Mouse (Mus musculus) embryonic facial prominence, embryonic 11.5 days (tissue): Measurements from ENCODE around the gene 4933411K16Rik. TPM values are rescaled to one million over a fixed set of nuclear protein-coding genes. Genes with fewer than 3 reads are reported as not detected.
A peak's percentile ranks its signal among the peaks of the same experiment; 100 is the strongest.

Source experiments
- ATAC-seq: fragments of 200-750 bp; cut with Nextera tagmentation; replicated peaks from 2 replicates; pipeline ENCODE4 v1.8.0; 2017; ENCODE audit warnings: low read depth; ENCODE audit not compliant: insufficient number of reproducible peaks, low FRiP score, low TSS enrichment
- DNase-seq: peaks from one replicate; pipeline ENCODE4 v3.0.0-alpha.2; 2015; ENCODE audit warnings: low spot score
- H3K27ac ChIP-seq: fragments of 300-500 bp; sonication (generic); replicated peaks from 2 replicates; pipeline ENCODE4 v1.5.1; 2014; ENCODE audit warnings: mild to moderate bottlenecking, low read depth, low read length, control low read depth
- H3K27me3 ChIP-seq: fragments of 300-500 bp; sonication (generic); 2 replicates; pipeline ENCODE4 v1.6.1; 2014; ENCODE audit warnings: mild to moderate bottlenecking, low read length, moderate library complexity, mixed read lengths; ENCODE audit not compliant: control insufficient read depth, insufficient read depth
- H3K36me3 ChIP-seq: fragments of 300-500 bp; sonication (generic); replicated peaks from 2 replicates; pipeline ENCODE4 v1.6.1; 2014; ENCODE audit warnings: low read depth, mild to moderate bottlenecking, low read length, moderate library complexity, mixed read lengths; ENCODE audit not compliant: control insufficient read depth, insufficient read depth
- H3K4me1 ChIP-seq: fragments of 300-500 bp; sonication (generic); 2 replicates; pipeline ENCODE4 v1.6.1; 2014; ENCODE audit warnings: low read length, mixed read lengths; ENCODE audit not compliant: control insufficient read depth, insufficient read depth
- H3K4me2 ChIP-seq: fragments of 300-500 bp; sonication (generic); 2 replicates; pipeline ENCODE4 v1.6.1; 2014; ENCODE audit warnings: low read depth, mild to moderate bottlenecking, control low read depth, low read length, moderate library complexity
- H3K4me3 ChIP-seq: fragments of 300-500 bp; sonication (generic); 2 replicates; pipeline ENCODE4 v1.5.1; 2014; ENCODE audit warnings: low read depth, low read length, control low read depth
- H3K9ac ChIP-seq: fragments of 300-500 bp; sonication (generic); replicated peaks from 2 replicates; pipeline ENCODE4 v1.6.1; 2014; ENCODE audit warnings: mild to moderate bottlenecking, control low read depth, low read length
- H3K9me3 ChIP-seq: fragments of 300-500 bp; sonication (generic); replicated peaks from 2 replicates; pipeline ENCODE4 v1.6.1; 2016; ENCODE audit warnings: mild to moderate bottlenecking, low read length, inconsistent platforms, mixed read lengths; ENCODE audit not compliant: control insufficient read depth
- WGBS: fragments of 180-500 bp; shearing (Covaris S2); extraction: QIAGEN DNeasy Blood & Tissue Kit; methylation state at CpG from one replicate; pipeline ENCODE4 v1.1.7; 2014; 5-methylcytosine and 5-hydroxymethylcytosine counted together
- polyA plus RNA-seq: library from polyadenylated mRNA; unstranded; fragments of >200 nt; fragmentation: Nextera tagmentation; extraction: Ambion mirVana; gene quantifications from 2 replicates; pipeline ENCODE4 v1.2.1, GENCODE M21; 2014

Gene 4933411K16Rik
- polyA plus RNA-seq, 1 experiment from 2014 or later, result not detected

DNA sequence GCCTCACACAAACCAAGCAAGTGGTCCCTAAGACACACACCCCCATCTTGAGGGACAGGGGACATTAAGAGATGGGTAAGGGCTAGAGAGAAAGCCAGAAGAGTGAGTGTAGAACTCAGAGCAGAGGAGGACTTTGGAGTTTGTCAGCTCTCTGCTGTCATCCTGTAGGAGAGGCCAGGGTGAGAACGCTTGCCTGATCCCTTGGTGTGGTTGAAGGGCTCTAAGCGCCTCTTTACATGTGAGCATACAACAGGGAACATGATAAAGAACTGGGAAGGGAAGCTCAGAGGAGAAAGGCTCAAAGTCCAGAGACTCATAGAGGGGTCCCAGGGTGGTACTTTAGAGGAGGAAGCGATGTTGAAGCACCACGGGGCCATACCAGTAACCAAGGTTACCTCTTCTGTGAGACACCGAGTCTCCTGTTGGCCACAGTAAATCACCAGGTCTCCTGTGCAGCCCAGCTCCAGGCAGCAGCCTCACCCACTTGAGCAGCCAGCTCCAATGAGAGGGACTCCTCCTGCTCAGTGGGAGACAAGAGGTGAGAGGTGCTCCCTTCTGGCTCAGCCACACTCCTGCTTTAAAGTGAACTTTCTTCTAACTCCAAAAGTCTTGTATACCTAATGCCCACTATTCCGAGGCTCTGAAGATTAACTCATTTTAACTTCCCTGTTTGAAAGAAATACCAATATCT lies 4.8 kb downstream of the 4933411K16Rik start:
- Histone ChIP-seq H3K4me2 (no peak overlapping the region), H3K36me3 (no peaks in the 10 kb centered on the region), H3K4me1 (no peaks in the 10 kb centered on the region), H3K4me3 (no peak overlapping the region), H3K9me3 (no peaks in the 10 kb centered on the region), H3K27ac (no peak overlapping the region), H3K27me3 (no peaks in the 10 kb centered on the region), H3K9ac (no peak overlapping the region)
- 85% methylated on average over 6 of the region's 6 CpGs for WGBS
- DNase-seq, result no peak
- no peak for ATAC-seq

GRCm38 (mm10) chr19:42058426-42058825 lies 6.4 kb downstream of the 4933411K16Rik start:
- H3K9me3 ChIP-seq, result no peaks in the 10 kb centered on the region
- no peak overlapping the region for H3K4me2 ChIP-seq
- no peaks in the 10 kb centered on the region for H3K27me3 ChIP-seq
- no peaks in the 10 kb centered on the region for H3K36me3 ChIP-seq
- no peak overlapping the region for H3K27ac ChIP-seq
- H3K4me1 ChIP-seq, result no peaks in the 10 kb centered on the region
- H3K4me3 ChIP-seq, result no peak overlapping the region
- ATAC-seq (no peak), DNase-seq (no peak)
- WGBS, result 73% methylated on average over 7 of the region's 7 CpGs
- no peak overlapping the region for H3K9ac ChIP-seq

- Histone ChIP-seq H3K9ac (no peak overlapping the region), H3K27ac (no peak overlapping the region), H3K4me2 (no peak overlapping the region), H3K4me1 (no peaks in the 10 kb centered on the region), H3K36me3 (no peaks in the 10 kb centered on the region), H3K4me3 (no peak overlapping the region), H3K9me3 (no peaks in the 10 kb centered on the region), H3K27me3 (no peaks in the 10 kb centered on the region)
- DNase-seq (no peak), ATAC-seq (no peak)
- WGBS, result 90% methylated on average over 7 of the region's 7 CpGs
Observed at GRCm38 (mm10) chr19:42061443-42061842, 9.4 kb downstream of the 4933411K16Rik start.

- no peak overlapping the region for H3K27ac ChIP-seq
- ATAC-seq (no peak), DNase-seq (no peak)
- H3K9ac ChIP-seq, result no peak overlapping the region
- 80% methylated on average over 11 of the region's 11 CpGs for WGBS
- H3K27me3 ChIP-seq, result no peaks in the 10 kb centered on the region
- no peaks in the 10 kb centered on the region for H3K4me1 ChIP-seq
- H3K36me3 ChIP-seq, result no peaks in the 10 kb centered on the region
- no peak overlapping the region for H3K4me2 ChIP-seq
- no peak overlapping the region for H3K4me3 ChIP-seq
- H3K9me3 ChIP-seq, result no peaks in the 10 kb centered on the region
Observed at GRCm38 (mm10) chr19:42068441-42069240, 16.6 kb downstream of the 4933411K16Rik start.

- 60% methylated on average over 6 of the region's 6 CpGs for WGBS
- Histone ChIP-seq H3K4me1 (no peaks in the 10 kb centered on the region), H3K9me3 (no peaks in the 10 kb centered on the region), H3K27ac (no peak overlapping the region), H3K4me3 (no peak overlapping the region), H3K27me3 (no peaks in the 10 kb centered on the region), H3K36me3 (no peaks in the 10 kb centered on the region), H3K4me2 (no peak overlapping the region), H3K9ac (no peak overlapping the region)
- DNase-seq (no peak), ATAC-seq (no peak)
Observed at GRCm38 (mm10) chr19:42069241-42069525, 17.1 kb downstream of the 4933411K16Rik start.

DNA sequence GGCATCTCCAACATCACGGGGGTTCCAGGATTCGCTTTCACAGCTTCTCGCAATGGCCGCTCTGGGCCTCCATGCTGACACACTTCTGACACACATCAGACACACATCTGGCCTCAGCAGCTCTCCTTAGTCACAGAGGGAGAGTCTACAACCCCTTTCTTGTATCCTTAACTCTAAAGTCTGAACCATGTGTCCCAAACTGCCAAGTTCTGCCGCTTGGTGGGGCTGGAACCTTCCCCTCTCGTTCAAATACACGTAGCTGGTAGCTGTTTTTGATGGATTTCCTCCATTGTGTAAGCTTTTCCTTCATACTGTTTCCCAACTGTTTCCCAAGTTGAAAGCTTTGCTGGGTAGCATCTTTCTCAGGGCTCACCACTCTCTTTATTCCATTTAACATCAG lies 19.2 kb downstream of the 4933411K16Rik start:
- Histone ChIP-seq H3K4me3 (no peak overlapping the region), H3K36me3 (no peaks in the 10 kb centered on the region), H3K27me3 (no peaks in the 10 kb centered on the region), H3K9ac (no peak overlapping the region), H3K9me3 (no peaks in the 10 kb centered on the region), H3K4me2 (no peak overlapping the region), H3K27ac (no peak overlapping the region), H3K4me1 (no peaks in the 10 kb centered on the region)
- WGBS, result 77% methylated on average over 7 of the region's 7 CpGs
- ATAC-seq (no peak), DNase-seq (no peak)

DNA sequence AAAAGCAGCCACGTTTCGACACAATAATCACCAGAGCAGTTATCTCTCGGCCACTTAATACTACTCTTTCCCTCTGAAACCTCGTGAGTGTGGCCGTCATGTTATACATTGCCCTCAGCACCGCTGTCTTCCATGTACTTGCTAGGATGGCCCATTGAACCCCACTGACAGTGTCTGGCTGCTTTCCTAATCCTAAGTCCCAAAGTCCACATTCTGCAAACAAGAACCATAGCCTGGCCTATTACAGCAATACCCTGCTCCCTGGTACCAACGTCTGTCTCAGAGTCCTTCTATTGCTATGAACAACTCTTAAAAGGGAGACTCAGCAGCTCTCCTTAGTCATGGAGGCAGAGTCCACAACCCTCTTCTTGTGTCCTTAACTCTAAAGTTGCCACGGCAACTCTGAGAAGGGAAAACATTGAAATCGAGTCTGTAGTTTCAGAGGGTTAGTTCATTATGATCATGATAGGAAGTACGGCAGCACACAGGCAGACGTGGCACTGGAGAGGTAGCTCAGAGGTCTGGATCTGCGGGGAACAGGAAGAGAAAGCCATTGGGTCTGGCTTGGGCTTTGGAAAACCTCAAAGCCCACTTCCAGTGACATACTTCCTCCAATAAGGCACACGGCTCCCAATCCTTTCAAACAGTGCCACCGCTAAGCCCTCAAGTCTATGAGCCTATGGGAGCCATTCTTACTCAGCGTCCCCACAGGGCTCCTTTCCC lies 20.0 kb downstream of the 4933411K16Rik start:
- H3K4me3 ChIP-seq, result no peak overlapping the region
- WGBS, result 83% methylated on average over 15 of the region's 15 CpGs
- no peak overlapping the region for H3K4me2 ChIP-seq
- H3K36me3 ChIP-seq, result no peaks in the 10 kb centered on the region
- DNase-seq (no peak), ATAC-seq (no peak)
- H3K9me3 ChIP-seq, result no peaks in the 10 kb centered on the region
- H3K27me3 ChIP-seq, result no peaks in the 10 kb centered on the region
- no peaks in the 10 kb centered on the region for H3K4me1 ChIP-seq
- no peak overlapping the region for H3K27ac ChIP-seq
- H3K9ac ChIP-seq, result no peak overlapping the region

DNA sequence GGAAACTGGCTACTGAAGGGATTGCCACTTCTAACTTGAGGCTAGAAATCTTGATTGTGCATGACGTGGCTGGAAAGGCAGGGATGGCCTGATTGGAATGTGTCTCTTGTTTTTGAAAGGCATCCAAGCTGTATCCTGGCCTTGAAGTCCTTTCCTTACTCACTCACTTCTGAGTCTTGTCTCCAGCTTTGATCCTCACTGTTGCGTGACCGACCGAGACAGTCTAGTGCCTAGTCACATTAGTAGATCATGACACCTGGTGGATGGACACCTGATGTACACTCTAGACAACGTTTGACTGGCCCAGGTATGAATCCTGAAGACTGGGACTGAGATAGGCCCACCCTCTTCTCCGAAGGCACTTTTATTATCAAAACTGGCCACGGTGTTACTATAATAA lies 20.8 kb downstream of the 4933411K16Rik start:
- H3K9ac ChIP-seq, result no peak overlapping the region
- no peak for ATAC-seq
- H3K27me3 ChIP-seq, result no peaks in the 10 kb centered on the region
- H3K4me2 ChIP-seq, result no peak overlapping the region
- no peaks in the 10 kb centered on the region for H3K9me3 ChIP-seq
- H3K4me1 ChIP-seq, result no peaks in the 10 kb centered on the region
- H3K36me3 ChIP-seq, result no peaks in the 10 kb centered on the region
- no peak overlapping the region for H3K27ac ChIP-seq
- WGBS, result 85% methylated on average over 7 of the region's 7 CpGs
- peak; percentile 3 for DNase-seq
- H3K4me3 ChIP-seq, result no peak overlapping the region
